Mouse (Mus musculus): ENCODE measurements around the gene Leng1.

DNA sequence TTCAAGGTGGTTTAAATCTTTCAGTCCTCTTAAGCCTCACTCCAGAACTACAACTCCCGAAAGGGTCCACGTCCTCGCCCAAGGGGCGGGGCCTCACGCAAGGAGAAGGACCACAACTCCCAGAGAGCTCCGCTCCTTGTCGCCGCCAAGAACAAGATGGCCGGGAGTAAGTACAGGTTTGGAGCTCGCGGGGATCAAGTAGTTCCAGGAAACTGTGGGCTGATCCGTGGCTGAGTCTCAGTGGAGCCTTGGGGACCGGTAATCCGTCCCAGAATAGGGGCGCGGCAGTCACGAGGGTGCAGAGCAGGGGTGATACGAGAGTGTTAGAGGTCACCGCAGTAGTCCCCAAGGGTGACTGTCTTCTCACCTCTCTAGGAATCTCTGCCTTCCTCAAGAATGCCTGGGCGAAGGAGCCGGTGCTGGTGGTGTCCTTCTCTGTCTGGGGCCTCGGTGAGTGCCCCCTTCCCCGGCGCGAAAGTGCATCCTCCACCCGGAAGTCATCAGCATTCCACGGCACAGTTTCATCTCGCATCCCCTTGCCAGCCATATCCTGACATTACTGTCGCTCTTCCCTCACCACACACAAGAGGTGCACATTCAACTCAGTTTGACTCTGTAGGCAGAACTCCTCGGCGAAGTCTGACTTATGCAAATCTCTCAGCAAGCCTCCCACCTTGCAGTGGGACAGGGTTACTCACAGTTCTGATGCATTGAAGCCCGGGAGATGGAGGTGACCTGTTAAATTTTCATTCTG lies 48.2 kb downstream of the Leng1 start, which contains the start of gene Ndufa3:
- no peak for TF ChIP-seq CTCF (IDR thresholded peaks at IDR 0.05; ENCODE audit: insufficient read depth, low read depth, low read length)
- TF ChIP-seq POLR2A (IDR thresholded peaks at IDR 0.05; ENCODE audit: insufficient read depth, low read depth, low read length), result peak; percentile 73
